In the genomic region with DNA sequence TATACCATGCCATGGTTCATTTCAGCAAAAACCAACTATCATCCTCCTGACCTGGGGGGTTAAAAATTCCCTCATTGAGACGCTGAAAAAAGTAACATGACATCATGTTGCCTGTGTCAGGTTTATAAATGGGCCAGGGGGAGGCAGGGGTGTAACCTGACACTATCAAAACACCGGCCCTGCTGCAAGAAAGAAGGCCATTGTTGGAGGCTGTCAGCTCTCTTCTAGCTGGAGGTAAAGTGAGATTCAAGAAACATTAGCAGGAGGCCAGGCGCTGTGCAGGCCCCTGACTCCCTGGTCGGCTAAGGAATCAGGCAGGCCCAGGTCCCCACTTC, we compare ENCODE assay signal across 8 mouse cellular contexts. TPM values are rescaled to one million over a fixed set of nuclear protein-coding genes. Genes with fewer than 3 reads are reported as not detected.
DNase-seq lines count a peak whose midpoint lies in the region; ATAC-seq and TF ChIP-seq lines count a peak whose summit lies in the region.

No protein-coding gene starts in this region.

- no peak for TF ChIP-seq EP300 in lung, postnatal 0 days (IDR thresholded peaks at IDR 0.05)

- WGBS in lung, postnatal 0 days = 20% methylated on average over 4 of the region's 4 CpGs
- 9% methylated on average over 4 of the region's 4 CpGs for WGBS in embryonic facial prominence, embryonic 14.5 days
- WGBS in hindbrain, embryonic 13.5 days = 4% methylated on average over 4 of the region's 4 CpGs

- H3K27ac ChIP-seq in lung, postnatal 0 days (ENCODE audit: low read length) = no peak overlapping the region
- peak overlapping the region; percentile 56; the same call in 1 of the 2 replicates for H3K27ac ChIP-seq in embryonic facial prominence, embryonic 14.5 days (replicated peaks; ENCODE audit: low read depth, low read length)
- peak overlapping the region; percentile 31; the same call in 1 of the 2 replicates for H3K27ac ChIP-seq in hindbrain, embryonic 13.5 days

- no peak overlapping the region for H3K4me2 ChIP-seq in lung, postnatal 0 days (replicated peaks; ENCODE audit: low read depth, low read length)
- no peak overlapping the region for H3K4me2 ChIP-seq in embryonic facial prominence, embryonic 14.5 days (ENCODE audit: low read depth, low read length)
- no peak overlapping the region for H3K4me2 ChIP-seq in hindbrain, embryonic 13.5 days

- peak; percentile 57 for DNase-seq in lung, postnatal 0 days (ENCODE audit: low spot score)
- no peak for DNase-seq in lung, postnatal 14 days
- peak; percentile 90 for DNase-seq in embryonic facial prominence, embryonic 14.5 days (ENCODE audit: low spot score)
- DNase-seq in retina, postnatal 1 day = peak; percentile 71
- no peak for DNase-seq in layer of hippocampus, postnatal 36 days
- no peak for DNase-seq in T-cell, adult 2 months (ENCODE audit: low spot score)
- DNase-seq in frontal cortex, postnatal 36 days (ENCODE audit: low spot score in 2 of 2) = no peak

- H3K9me3 ChIP-seq in lung, postnatal 0 days (ENCODE audit: low read length) = no peaks in the 10 kb centered on the region
- no peaks in the 10 kb centered on the region for H3K9me3 ChIP-seq in embryonic facial prominence, embryonic 14.5 days (ENCODE audit: control insufficient read depth, low read length)
- no peaks in the 10 kb centered on the region for H3K9me3 ChIP-seq in hindbrain, embryonic 13.5 days

- H3K4me1 ChIP-seq in lung, postnatal 0 days (ENCODE audit: insufficient read depth, low read depth, low read length) = peaks cover 28% of the 10 kb centered on the region
- H3K4me1 ChIP-seq in embryonic facial prominence, embryonic 14.5 days (ENCODE audit: control insufficient read depth, insufficient read depth, low read length) = peaks cover 64% of the 10 kb centered on the region
- peaks cover 80% of the 10 kb centered on the region for H3K4me1 ChIP-seq in hindbrain, embryonic 13.5 days (replicated peaks)

- no peaks in the 10 kb centered on the region for H3K36me3 ChIP-seq in lung, postnatal 0 days (ENCODE audit: insufficient read depth, low read length)
- H3K36me3 ChIP-seq in embryonic facial prominence, embryonic 14.5 days (ENCODE audit: control insufficient read depth, insufficient read depth, low read length) = 0 out of 2 replicates have a peak, but pooled peaks cover 7% of the 10 kb centered on the region
- no peaks in the 10 kb centered on the region for H3K36me3 ChIP-seq in hindbrain, embryonic 13.5 days

- H3K9ac ChIP-seq in lung, postnatal 0 days (replicated peaks; ENCODE audit: low read depth) = no peak overlapping the region
- no peak overlapping the region for H3K9ac ChIP-seq in embryonic facial prominence, embryonic 14.5 days (ENCODE audit: low read depth, low read length)
- no peak overlapping the region; the same call in 1 of the 2 replicates for H3K9ac ChIP-seq in hindbrain, embryonic 13.5 days

- H3K27me3 ChIP-seq in lung, postnatal 0 days (replicated peaks; ENCODE audit: insufficient read depth, low read length) = no peaks in the 10 kb centered on the region
- H3K27me3 ChIP-seq in embryonic facial prominence, embryonic 14.5 days (replicated peaks; ENCODE audit: control insufficient read depth, insufficient read depth, low read length) = no peaks in the 10 kb centered on the region
- H3K27me3 ChIP-seq in hindbrain, embryonic 13.5 days = no peaks in the 10 kb centered on the region

- H3K4me3 ChIP-seq in lung, postnatal 0 days (ENCODE audit: low read depth, low read length) = no peak overlapping the region
- H3K4me3 ChIP-seq in embryonic facial prominence, embryonic 14.5 days (ENCODE audit: low read depth, low read length) = no peak overlapping the region
- H3K4me3 ChIP-seq in hindbrain, embryonic 13.5 days = no peak overlapping the region

- peak; percentile 47 for ATAC-seq in lung, postnatal 0 days
- ATAC-seq in embryonic facial prominence, embryonic 14.5 days (ENCODE audit: low read depth) = peak; percentile 80
- no peak for ATAC-seq in hindbrain, embryonic 13.5 days (ENCODE audit: low FRiP score)

- no peak for TF ChIP-seq CTCF in lung, postnatal 0 days (IDR thresholded peaks at IDR 0.05)

RNA-seq across cellular contexts. Expression of a gene that starts 49.3 kb away (rescaled TPM):
- polyA plus RNA-seq in lung, postnatal 0 days (2015; fragmentation: Nextera tagmentation; extraction: Ambion mirVana) = 23.9 and 32.5 TPM in 2 replicates
- polyA plus RNA-seq in embryonic facial prominence, embryonic 14.5 days (2014; fragmentation: Nextera tagmentation; extraction: Ambion mirVana) = 30.5 and 34.7 TPM in 2 replicates
- polyA plus RNA-seq in hindbrain, embryonic 13.5 days (2015; fragmentation: Nextera tagmentation; extraction: Ambion mirVana) = 53.6 and 54.9 TPM in 2 replicates
- 100 to 1,000 TPM; 117 to 118 TPM for total RNA-seq in layer of hippocampus, postnatal 36 days (2021)

Comparison
In these comparisons a context has a peak if more than half of its experiments do, and no peak if none do; other contexts are left out.
1. DNase-seq: peak in lung, postnatal 0 days (single experiment), embryonic facial prominence, embryonic 14.5 days (single experiment) and retina, postnatal 1 day (single experiment); none in lung, postnatal 14 days (single experiment), layer of hippocampus, postnatal 36 days (0 of 2), T-cell, adult 2 months (single experiment) and frontal cortex, postnatal 36 days (0 of 2).